Mouse (Mus musculus) c-Kit-negative CD71-positive TER-119-positive erythroid progenitor cells, embryonic 14.5 days (primary cell): Measurements from ENCODE around the gene Mtch2.
"Not testable (repeated sequence)": the region's sequence is repeated elsewhere in the genome, so short reads cannot be mapped to it uniquely, and the experiment has no call there.

ENCODE experiments used
- DNase-seq: peaks from one replicate; pipeline ENCODE4 v3.0.0-alpha.2; 2013; ENCODE audit warnings: low read depth, low spot score

The Mtch2 gene

DNA sequence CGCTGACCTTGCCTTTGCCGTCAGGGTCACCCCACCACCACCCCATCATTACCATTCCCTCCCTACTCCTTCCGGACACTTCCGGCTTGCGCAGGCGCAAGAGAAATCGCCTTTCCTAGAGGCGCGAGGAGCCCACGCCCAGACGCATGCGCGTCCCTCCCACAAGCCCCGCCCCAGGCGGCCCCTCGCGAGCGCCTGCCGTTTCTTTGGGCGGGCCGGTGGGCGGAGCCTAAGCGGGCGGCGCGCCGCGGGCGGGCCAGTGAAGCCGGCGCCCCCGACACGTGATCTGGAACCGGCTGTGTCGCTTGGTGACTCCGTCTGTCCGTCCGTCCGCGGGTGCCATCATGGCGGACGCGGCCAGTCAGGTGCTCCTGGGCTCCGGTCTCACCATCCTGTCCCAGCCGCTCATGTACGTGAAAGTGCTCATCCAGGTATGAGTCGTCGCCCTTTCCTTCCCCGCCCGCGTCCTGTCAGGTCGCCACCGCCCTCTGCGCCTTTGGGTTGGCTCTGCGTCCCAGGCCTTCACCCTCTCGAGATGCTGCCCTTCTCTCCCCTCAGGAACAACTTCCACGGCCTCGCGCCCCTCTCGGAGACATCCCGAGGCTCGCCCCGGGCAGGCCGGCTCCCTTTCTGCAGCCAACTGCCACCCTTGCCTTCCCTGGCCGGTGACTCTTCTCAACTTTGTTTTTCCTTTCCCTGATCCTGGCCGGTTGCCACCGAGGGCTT lies at the start of gene Mtch2:
TSS of gene Mtch2 (plus strand) at position 201 of the 726 bp plus-strand sequence.
- DNase-seq, result peak; percentile 96

DNA sequence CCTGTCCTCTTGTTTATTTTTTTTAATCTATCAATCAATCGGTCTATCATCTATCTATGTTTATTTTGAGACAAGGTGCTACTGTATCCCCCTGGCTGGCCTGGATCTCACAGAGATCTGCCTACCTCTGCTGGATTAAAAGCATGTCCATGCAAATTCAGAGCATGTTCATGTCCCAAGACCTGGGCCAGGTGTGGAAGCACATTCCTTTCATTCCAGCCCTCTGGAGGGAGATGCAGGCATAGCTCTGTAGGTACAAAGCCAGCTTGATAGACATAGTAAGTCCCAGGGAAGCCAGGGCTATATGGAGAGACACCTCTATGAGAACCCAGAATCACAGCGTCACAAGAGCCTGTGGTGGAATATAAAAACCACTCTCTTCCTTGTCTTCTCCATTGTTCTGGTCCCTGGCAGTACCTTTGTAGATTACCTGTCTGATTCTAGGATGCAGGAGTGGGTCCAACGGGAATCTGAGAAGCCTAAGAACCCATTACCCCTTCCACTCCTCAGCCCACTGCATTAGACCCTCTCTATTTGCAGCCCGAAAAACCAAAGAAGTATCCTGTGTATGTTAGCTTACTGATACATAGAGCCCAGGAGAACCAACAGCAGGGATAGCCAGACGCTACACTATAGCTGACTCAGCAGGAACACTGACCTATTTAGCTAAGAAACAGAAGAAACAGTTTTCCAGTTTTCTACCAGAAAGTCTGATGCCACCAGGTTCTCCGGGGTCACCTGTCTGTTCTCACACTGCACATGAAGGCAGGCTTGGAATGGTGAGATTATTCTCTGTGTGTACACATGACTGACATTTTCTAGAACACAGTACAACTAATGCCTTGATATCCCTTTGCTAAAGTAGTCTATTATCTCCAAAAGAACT lies 38.5 kb upstream of the Mtch2 start:
- no peak for DNase-seq

DNA sequence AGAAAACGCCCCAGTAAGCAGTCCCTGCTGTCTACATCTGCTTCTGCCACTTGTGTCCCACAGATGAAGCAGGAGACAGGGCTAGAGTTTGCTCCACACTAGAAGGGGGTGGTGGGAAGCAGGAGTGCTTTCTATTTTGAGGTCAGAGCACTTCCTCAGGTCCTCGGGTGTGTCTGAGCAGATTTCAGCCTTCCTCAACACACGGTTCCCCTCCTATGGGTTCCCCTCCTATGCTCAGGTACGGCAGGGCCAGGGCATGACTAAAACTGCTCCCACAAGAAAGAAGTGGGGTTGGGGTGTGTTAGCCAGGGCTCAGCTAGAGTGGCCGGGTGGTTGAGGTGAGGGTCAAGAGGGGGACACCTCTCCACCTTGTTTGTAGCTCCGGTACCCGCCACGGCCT lies 36.2 kb upstream of the Mtch2 start:
- DNase-seq, result no peak

DNA sequence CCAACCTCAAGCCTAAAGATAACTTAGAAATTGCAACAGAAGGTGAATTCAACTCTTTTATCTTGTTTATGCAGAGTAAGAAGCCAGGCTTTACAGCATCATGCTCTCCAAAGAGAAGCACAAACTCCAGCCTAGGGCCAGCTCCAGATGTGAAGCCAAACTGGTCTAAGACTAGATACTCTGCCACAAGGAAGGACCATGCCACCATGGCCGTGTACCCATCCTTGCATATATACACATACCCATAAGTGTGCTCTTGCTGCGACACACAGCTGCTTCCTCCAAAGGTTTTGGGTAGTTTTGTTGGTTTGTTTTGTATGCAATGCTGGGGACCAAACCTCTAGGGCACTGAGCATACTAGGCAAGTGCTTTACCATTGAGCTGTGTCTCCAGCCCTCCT lies 31.7 kb upstream of the Mtch2 start:
- no peak for DNase-seq

DNA sequence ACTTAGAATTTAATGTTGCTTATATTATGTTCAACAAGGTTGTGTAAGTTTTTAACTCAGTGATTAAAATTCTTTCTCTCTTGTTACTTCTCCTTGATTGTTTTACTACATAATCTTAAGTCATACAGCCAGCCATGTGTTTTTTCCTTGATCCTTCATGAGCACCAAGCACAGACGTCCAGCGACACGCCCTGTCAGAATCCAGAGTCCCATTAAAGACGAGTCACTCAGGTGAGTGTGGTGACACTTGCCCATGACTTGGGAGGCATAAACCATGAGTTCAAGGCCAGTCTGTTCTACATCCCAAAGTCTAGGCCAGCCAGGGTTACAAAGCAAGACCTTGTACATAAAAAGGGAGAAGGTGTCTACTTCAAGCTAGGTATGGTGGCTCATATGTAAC lies 30.8 kb upstream of the Mtch2 start:
- no peak for DNase-seq

DNA sequence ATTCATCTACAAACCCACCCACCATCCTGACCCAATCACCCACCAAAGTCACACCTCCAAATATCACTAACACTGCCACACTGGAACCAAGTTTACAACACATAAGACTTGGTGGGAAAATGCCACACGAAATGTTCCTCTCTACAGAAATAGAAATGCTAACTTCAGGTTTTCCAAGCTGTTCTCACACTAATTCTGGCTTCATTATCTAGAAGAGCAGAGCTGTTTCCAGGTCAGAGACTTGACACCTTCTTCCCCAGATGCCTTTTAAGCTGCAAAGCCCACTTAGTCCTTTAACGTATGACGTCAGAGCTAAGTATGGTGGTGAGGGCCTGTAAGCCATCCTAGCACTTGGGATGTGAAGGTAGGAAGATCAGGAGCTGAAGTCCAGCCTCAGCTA lies 28.2 kb upstream of the Mtch2 start:
- DNase-seq, result no peak

DNA sequence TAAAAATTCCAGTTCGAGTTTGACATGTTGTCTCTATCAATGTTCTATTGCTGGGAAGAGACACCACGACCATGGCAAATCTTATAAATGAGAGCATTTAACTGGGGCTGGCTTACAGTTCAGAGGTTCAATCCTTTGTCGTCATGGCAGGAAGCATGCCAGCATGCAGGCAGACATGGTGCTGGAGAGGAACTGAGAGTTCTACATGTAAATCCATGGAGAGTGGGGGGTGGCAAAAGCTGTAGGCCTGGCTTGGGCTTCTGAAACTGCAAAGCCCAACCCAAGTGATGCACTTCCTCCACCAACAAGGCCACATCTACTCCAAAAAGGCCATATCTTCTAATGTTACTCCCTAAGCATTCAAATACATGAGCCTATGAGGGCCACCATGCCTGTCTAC lies 26.1 kb upstream of the Mtch2 start:
- no peak for DNase-seq

DNA sequence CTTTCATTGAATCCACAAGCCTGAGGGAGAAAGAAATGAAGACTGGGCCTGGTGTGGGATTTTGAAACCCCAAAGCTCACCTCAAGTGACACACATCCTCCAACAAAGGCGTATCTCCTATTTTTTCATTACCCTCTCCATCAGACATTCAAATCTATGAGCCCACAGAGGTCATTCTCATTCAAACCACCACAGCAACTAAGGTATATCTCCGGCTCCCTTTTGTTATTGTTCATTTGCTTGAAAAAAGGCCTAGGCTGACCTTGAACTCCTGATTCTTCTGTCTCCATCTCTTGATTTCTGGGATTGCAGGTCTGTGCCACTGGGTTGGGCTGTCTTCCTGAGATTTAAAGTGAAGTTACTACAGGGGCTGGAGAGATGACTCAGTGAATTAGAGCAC lies 24.0 kb upstream of the Mtch2 start:
- DNase-seq, result no peak

DNA sequence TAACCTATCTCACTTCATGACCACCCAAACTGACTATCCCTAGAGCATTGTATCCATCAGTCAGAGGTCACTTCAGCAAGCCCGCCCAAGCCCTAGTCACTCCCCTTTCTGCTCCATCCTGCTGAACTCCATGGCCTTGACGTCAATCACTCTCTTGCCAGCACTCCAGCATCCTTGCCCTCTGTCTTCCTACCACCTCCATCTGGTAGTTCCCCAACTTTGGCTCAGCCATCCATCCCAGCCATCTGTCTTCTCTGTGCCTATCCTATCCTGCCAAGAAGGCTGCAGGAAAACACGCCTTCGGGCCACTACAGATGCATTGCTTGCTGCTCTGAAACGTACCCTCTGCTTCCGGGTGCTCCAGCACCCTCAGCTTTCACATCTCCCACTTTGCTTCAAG lies 23.2 kb upstream of the Mtch2 start:
- no peak for DNase-seq

DNA sequence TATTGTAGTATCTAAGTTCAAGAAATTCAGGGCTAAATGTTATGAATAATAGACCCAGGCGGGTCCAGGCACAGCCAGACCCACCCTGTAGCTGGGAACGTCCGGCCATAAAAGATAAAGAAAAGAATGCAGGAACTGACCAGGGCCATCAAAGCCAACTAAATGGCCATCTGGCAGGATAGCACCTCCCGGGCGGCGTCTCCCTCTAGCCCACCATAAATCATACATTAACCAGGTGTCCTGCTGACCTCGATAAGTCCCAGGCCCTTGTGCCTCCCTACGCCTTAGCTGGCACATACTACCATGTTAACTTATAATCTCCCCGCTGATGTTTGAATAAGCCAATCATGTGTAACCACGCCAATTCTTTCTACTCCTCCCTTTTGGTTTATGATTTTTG lies 22.4 kb upstream of the Mtch2 start:
- not testable (repeated sequence) for DNase-seq

DNA sequence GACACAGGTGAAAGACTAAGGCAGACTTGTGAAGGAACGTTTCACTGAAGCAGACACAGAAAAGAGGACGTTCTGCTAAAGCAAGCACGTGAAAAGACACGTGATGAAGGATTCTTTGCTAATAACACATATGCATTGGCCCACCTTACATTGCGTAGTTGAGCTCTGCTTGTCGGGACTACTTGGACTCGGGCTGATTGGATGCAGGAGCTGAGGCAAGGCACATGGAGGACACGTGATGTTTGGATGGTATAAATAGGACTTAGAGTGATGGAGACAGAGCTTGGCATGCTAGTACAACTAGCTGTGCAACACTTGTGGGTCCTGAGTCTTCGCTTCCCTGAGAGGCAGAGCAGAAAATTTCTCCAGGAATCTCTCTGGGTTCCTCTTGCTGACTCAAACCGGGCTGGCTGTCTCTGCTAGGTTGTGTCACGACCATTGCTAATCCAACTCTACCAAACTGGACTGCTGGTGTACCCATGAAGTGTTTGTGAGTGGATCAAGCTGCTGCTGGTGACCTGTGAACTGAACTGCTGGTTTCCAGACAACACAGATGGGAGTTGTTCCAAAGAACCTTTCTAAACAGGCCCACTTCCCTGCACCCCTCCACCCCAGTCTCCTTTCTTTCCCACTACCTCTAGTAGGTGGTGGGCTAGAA lies 21.3 kb upstream of the Mtch2 start:
- no peak for DNase-seq

DNA sequence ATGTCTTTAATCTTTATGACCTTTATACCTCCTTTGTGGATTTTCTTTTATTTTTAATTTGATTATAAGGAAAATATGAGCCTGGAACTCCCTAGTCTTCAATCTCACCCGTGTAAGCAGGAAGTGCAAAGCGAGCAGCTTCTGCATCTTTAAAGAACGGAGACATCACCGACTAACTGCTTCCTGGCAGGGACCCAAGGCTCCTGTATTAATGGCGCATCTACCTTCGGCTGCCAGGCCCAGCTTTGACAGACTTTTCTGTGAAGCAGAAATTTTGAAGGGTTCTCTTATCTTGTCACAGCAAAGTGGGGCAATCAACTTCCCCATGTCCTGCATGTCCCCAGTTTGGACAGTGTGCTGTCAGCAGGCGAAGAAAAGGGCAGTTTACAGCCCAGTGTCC lies 18.2 kb upstream of the Mtch2 start:
- no peak for DNase-seq

DNA sequence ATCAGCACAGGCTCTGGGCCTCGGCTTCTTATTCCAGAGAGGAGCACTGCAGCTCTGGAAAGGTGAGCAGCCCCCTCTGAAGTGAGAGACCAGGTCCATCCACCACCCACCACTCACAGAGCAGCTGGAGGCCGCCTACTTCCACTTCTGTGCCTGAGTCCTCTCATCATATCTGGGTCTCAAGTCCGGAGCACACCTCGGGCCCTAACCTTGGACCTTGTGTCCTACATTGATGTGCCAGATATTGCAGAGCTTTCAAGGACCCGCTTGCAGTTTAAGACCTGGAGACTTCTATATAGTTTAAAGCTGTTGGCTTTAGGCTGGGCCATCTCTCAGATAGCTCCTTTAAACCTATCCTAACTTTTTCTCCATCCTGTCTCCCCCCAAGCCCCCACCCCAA lies 13.5 kb upstream of the Mtch2 start:
- no peak for DNase-seq

DNA sequence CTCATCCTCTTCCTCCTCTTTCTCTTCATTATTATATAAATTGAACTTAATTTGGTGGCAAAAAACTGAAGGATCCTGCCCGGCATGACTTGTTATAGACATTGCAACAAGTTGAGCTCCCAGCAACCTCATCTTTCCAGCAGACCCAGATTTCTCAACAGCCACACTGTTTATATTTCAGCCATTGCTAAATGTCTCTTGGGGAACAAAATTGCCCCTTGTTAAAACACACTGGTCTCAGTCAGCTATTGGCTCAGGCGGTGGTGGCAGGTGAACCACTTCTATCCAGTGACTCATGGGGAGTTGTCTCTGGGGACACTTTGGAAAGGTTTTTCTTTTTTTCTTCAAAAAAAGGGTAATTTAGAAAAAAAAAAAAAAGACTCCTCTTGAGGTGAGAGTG lies 8.3 kb upstream of the Mtch2 start:
- no peak for DNase-seq

DNA sequence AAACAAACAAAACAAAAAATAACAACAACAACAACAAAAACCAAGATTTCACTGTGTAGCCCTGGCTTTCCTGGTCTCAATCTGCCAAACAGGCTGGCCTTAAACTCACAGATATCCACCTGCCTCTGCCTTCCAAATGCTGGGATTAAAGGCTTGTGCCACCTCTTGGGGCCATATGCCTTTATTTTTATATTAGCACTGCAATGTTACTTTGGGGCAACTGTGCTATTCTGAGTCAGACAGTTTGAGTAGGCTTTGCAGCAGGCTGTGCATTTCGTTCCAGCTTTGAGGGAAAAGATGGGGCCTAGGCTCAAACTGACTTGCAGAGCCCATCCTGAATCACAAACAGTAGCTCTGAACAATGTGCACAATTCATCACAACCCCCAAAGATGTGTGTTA lies 3.3 kb upstream of the Mtch2 start:
- no peak for DNase-seq

DNA sequence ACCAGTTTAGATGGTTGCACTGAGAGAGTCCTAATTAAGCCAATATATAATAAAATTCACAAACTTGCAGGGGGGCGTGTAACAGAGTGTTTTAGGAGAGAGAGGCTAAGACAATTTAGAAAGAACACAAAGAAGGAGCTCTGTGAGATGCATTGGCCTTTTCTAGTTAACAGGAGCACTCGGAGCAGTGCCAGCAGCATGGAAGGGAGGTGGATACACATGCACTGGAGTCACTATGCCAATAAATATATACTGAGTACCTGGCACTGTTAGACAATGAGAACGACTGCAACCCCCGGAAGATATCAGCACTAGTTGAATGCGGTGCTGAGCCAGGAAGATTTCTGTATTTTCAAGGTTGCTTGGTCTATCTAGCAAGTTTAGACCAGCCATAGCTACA lies 2.7 kb upstream of the Mtch2 start:
- DNase-seq, result no peak

DNA sequence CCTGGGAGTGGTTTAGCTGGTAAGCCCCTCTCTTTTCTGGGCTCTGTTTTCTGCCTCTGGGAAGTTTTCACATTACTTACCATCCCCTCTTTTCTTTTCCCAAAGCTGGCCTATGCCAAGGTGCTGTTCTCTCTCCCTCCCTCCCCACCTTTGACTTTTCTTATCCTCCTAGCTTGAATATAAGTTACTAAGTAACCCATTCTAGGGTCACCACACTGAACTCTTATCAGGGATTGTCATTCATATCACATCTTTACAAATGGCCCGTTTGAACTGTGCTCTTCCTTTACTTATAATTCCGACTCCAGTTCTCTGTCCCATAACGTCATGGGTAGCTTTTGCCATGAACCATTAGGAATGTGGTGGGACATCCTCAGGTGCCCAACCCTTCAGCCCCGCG lies 1.7 kb upstream of the Mtch2 start:
- DNase-seq, result no peak

DNA sequence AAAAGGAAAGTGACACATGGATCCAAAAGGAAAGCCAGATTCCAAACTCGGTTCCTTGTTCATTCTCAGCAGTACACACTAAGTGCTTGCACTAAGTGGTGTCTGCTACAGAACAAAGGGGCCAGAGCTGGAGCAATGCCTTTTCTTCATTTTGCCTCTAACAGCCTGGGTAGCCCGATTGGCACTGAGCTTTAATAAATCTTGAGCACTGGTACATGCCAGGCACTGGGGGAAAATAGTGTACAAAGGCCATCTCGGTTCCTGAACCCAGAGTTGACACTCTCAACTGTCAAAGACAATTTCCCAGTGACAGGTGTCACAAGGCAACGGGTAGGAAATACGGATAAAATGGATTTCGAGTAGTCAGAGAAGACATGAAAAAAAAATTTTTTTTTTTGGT lies 784 bp upstream of the Mtch2 start:
- no peak for DNase-seq

DNA sequence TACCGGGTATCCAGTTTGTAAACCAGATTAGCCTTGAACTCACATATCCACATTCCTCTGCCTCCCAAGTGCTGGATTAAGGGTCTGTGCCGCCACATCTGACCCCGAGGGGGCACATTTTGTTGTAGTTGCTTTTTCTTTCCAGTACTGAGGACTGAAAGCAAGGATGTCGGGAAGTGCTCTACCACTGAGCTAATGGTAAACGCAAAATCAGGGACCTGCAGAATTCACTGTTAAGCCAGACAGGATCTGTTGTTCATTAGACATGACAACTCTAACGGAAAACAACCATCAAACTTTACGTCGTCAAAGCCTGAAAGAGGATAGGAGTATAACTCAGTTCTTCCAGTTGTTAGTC lies 379 bp upstream of the Mtch2 start:
- DNase-seq, result no peak

DNA sequence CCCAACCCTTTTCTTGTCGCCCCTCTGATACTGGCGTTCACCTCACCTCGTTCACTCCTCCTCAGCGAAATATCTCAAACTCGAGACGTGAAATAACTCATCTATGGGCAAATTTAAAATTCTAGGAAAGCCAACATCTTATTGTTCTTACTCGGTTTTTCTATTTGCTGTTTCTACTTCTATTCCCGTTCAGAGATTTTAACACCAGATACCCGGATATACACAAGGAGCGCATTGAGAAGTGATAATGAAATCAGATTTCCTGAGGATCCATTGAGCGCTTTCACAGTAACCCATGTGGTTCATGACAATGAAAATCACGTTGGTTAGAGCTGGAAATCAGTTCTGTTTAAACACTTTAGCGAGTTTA lies 711 bp downstream of the Mtch2 start:
- DNase-seq, result no peak

DNA sequence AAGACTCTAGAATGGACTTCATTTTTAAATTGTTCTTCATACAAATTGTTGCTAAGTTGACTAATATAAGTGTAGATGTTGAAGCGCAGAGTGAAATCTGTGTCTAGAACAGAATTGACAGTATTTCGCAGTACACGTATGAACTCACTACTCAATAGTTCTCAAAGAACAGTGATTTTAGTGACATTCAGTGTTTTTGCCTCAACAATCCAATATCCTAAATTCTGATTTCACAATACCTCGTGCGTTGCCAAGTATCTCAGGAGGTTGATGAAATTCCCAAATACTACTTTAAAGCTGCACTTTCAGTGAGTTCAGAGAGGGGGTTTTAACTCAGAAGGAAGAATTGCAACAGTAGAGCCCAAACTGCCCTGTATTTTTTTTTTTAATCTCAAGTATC lies 1.4 kb downstream of the Mtch2 start:
- no peak for DNase-seq

DNA sequence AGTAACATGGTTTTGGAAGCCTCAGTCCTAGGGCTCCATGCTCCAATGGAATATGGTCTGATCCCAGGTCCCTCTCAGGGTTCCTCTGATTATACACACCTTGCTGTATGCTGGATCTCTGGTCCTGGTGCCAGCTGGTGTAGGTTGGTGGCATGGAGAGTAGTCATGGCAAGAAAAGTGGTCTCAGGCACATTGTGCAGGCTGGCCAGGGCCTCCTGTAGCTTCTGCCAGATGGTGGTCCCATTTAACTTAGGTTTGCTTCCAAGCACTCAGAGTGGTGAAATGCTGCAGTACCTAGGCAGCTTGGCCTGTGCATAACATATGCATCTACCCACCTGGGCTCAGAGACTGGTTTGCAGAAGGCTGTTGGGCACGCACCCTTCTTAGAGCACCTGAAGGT lies 3.4 kb downstream of the Mtch2 start:
- DNase-seq, result no peak

DNA sequence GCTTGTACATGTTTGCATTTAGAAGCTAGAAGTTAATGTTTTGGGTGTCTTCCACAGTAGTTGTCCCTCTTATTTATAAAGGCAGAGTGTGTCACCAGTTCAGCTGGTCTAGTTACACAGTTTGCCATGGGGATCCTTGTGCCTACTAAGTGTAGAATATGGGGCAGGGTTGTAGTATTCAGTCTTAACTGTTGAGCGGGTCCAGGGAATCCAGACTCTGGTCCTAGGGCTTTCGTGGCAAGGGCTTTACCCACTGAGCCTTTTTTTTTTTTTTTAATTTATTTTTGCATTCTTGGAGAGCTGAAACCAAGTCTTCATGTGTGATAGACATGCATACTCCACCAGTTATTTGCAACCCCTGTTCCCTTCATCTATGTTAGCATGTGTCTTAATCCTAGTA lies 14.5 kb downstream of the Mtch2 start:
- DNase-seq, result no peak
